Mouse (Mus musculus): ENCODE results near the gene Dad1. TPM values are rescaled to one million over a fixed set of nuclear protein-coding genes. Genes with fewer than 3 reads are reported as not detected.
A peak's percentile ranks its signal among the peaks of the same experiment; 100 is the strongest.

Gene Dad1
- polyA plus RNA-seq, 1 experiment from 2014 or later = 249 TPM

- H3K27ac ChIP-seq = no peak overlapping the region
- no peaks in the 10 kb centered on the region for H3K9me3 ChIP-seq
- no peak for DNase-seq (ENCODE audit: extremely low spot score, low spot score)
- WGBS = 88% methylated on average over 7 of the region's 7 CpGs
- H3K4me3 ChIP-seq = no peak overlapping the region
- no peaks in the 10 kb centered on the region; the same call in 1 of the 2 replicates for H3K27me3 ChIP-seq (ENCODE audit: poor library complexity, severe bottlenecking)
- H3K4me1 ChIP-seq = peaks cover 19% of the 10 kb centered on the region
- H3K36me3 ChIP-seq (replicated peaks) = no peaks in the 10 kb centered on the region
These were observed 34.1 kb downstream of the Dad1 start for GRCm38 (mm10) chr14:54219849-54220248.

DNA sequence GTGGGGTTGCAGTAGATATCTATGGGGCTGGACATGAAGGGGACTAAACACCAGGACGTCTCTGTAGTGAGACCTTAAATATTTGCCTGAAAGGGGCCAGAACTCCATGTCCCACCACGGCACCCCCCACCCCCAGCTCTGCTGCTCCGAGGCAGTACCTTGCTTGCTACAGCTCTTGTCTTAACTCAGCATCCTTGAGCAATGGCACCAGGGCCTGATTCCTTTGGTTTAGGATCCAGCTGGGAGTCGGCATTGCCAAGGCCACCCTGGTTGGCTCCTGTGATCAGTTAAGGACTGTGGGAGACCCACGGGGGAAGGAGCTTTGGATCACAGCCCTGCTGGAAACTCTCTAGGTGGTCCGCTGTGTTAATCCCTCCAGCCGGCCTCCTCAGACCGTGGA lies 34.6 kb downstream of the Dad1 start:
- DNase-seq (ENCODE audit: extremely low spot score, low spot score) = no peak
- 59% methylated on average over 8 of the region's 8 CpGs for WGBS
- no peaks in the 10 kb centered on the region for H3K36me3 ChIP-seq (replicated peaks)
- H3K4me3 ChIP-seq = no peak overlapping the region
- H3K27me3 ChIP-seq (ENCODE audit: poor library complexity, severe bottlenecking) = no peaks in the 10 kb centered on the region; the same call in 1 of the 2 replicates
- H3K4me1 ChIP-seq = peaks cover 13% of the 10 kb centered on the region
- H3K9me3 ChIP-seq = no peaks in the 10 kb centered on the region
- H3K27ac ChIP-seq = peak overlapping the region; percentile 44

- DNase-seq (ENCODE audit: extremely low spot score, low spot score) = no peak
- Histone ChIP-seq H3K27ac (no peak overlapping the region), H3K4me1 (peaks cover 12% of the 10 kb centered on the region), H3K9me3 (no peaks in the 10 kb centered on the region), H3K27me3 (ENCODE audit: poor library complexity, severe bottlenecking) (no peaks in the 10 kb centered on the region; the same call in 1 of the 2 replicates), H3K4me3 (no peak overlapping the region), H3K36me3 (replicated peaks) (no peaks in the 10 kb centered on the region)
- 82% methylated on average over 9 of the region's 9 CpGs for whole genome bisulfite sequencing
These were observed 35.2 kb downstream of the Dad1 start for GRCm38 (mm10) chr14:54218721-54219120.

GRCm38 (mm10) chr14:54218233-54218632 lies 35.7 kb downstream of the Dad1 start:
- Histone ChIP-seq H3K4me3 (no peak overlapping the region), H3K36me3 (replicated peaks) (no peaks in the 10 kb centered on the region), H3K4me1 (peaks cover 9% of the 10 kb centered on the region), H3K27ac (no peak overlapping the region), H3K27me3 (ENCODE audit: poor library complexity, severe bottlenecking) (no peaks in the 10 kb centered on the region; the same call in 1 of the 2 replicates), H3K9me3 (no peaks in the 10 kb centered on the region)
- no peak for DNase-seq (ENCODE audit: extremely low spot score, low spot score)
- WGBS = 96% methylated on average over 1 of the region's 1 CpGs

DNA sequence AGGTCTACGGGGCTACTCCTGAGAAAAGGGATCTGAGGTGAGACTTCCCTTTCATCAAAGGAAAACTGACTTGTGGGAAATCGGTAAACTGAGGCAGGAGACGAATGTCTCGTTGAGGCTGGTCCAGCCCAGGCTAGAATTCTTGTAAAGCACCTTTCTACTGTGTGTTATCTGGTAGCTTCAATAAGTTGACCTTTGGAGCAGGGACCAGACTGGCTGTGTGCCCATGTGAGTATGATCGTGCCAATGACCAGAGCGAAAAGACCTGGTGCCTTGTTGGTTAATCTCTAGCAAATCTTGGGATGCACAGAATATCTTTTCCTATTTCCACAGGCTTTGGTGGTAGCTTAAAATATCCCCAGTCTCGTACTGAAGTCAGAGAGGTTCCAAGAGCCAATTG lies 37.8 kb downstream of the Dad1 start:
- Histone ChIP-seq H3K4me1 (peaks cover 9% of the 10 kb centered on the region), H3K27ac (no peak overlapping the region), H3K36me3 (replicated peaks) (no peaks in the 10 kb centered on the region), H3K4me3 (no peak overlapping the region), H3K27me3 (ENCODE audit: poor library complexity, severe bottlenecking) (no peaks in the 10 kb centered on the region), H3K9me3 (no peaks in the 10 kb centered on the region)
- no peak for DNase-seq (ENCODE audit: extremely low spot score, low spot score)
- WGBS = 90% methylated on average over 7 of the region's 7 CpGs

GRCm38 (mm10) chr14:54214901-54215300 lies 39.0 kb downstream of the Dad1 start:
- DNase-seq (ENCODE audit: extremely low spot score, low spot score) = no peak
- H3K9me3 ChIP-seq = no peaks in the 10 kb centered on the region
- H3K4me3 ChIP-seq = no peak overlapping the region
- no peaks in the 10 kb centered on the region for H3K27me3 ChIP-seq (ENCODE audit: poor library complexity, severe bottlenecking)
- 78% methylated on average over 10 of the region's 10 CpGs for WGBS
- no peaks in the 10 kb centered on the region for H3K36me3 ChIP-seq (replicated peaks)
- peaks cover 9% of the 10 kb centered on the region for H3K4me1 ChIP-seq
- no peak overlapping the region for H3K27ac ChIP-seq

DNA sequence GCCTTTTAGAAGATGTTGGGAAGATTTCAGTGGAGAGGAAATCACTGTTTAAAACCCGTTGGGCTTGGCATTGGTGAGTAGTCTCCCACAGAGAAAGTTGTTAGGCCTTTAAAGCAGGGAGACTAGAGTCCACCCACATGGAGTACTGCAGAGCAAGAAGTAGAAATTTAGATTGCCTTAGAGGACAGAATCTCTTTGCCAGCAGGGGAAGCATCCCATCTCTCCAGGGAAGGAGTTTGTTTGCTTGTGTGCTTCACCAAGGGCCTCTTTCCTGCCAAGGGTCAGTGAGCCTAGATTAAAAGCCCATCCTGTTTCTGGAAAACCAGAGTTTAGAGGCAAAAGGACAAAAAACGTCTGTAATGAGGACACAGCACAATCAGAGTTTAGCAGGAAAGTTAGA lies 39.4 kb downstream of the Dad1 start:
- no peak overlapping the region for H3K4me3 ChIP-seq
- no peak overlapping the region for H3K27ac ChIP-seq
- H3K9me3 ChIP-seq = no peaks in the 10 kb centered on the region
- H3K27me3 ChIP-seq (ENCODE audit: poor library complexity, severe bottlenecking) = no peaks in the 10 kb centered on the region
- 38% methylated on average over 2 of the region's 2 CpGs for WGBS
- no peaks in the 10 kb centered on the region for H3K36me3 ChIP-seq (replicated peaks)
- no peak for DNase-seq (ENCODE audit: extremely low spot score, low spot score)
- H3K4me1 ChIP-seq = peaks cover 8% of the 10 kb centered on the region

DNA sequence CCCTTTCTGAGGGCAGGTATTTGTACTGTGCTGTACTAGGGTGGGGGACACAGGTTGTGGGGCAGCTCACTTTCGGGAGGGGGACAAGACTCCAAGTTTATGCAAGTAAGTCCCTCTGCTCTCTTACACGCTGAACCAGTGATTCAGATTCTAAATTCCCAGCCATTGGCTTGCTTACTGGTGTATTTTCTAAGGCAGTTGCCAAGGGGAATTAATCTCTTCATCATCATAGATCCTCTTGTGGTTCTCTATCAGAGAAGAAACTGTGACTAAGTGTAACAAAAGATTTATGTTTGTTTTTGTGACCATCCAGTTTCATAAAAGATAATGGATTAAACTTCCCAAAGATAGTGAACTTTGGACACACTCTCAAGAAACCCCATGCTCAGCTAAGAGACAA lies 40.2 kb downstream of the Dad1 start:
- 86% methylated on average over 2 of the region's 2 CpGs for WGBS
- H3K27ac ChIP-seq = no peak overlapping the region

DNA sequence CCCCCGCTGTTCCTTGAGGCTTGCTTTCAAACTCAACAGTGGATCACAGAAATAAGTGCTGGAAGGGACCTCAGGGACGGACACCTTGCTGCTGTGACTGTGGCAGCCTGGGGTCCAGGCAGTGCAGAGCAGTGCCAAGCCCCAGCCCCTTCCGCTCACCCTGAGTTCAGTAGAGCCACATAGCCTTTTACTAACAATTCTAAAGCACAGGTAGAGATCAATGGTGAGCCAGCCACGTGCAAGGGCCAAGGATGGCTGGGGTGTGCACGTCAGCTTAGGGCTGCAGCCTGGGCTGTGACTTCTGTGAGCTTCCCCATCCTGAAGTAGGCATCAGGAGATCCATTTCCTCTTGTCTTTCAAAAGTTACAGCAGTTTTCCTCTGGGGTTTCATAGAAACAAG lies 42.1 kb downstream of the Dad1 start:
- no peak for DNase-seq (ENCODE audit: extremely low spot score, low spot score)
- WGBS = 86% methylated on average over 5 of the region's 5 CpGs
- Histone ChIP-seq H3K36me3 (replicated peaks) (no peaks in the 10 kb centered on the region), H3K27ac (no peak overlapping the region), H3K27me3 (ENCODE audit: poor library complexity, severe bottlenecking) (no peaks in the 10 kb centered on the region), H3K4me1 (no peaks in the 10 kb centered on the region), H3K4me3 (no peak overlapping the region), H3K9me3 (no peaks in the 10 kb centered on the region)

More for the DNA sequence above, 40.2 kb downstream of the Dad1 start:
- Histone ChIP-seq H3K4me3 (no peak overlapping the region), H3K36me3 (replicated peaks) (no peaks in the 10 kb centered on the region), H3K27me3 (ENCODE audit: poor library complexity, severe bottlenecking) (no peaks in the 10 kb centered on the region), H3K9me3 (no peaks in the 10 kb centered on the region), H3K4me1 (0 out of 2 replicates have a peak, but pooled peaks cover 2% of the 10 kb centered on the region)
- no peak for DNase-seq (ENCODE audit: extremely low spot score, low spot score)

- Histone ChIP-seq H3K27ac (no peak overlapping the region), H3K27me3 (ENCODE audit: poor library complexity, severe bottlenecking) (no peaks in the 10 kb centered on the region), H3K4me3 (no peak overlapping the region), H3K4me1 (no peaks in the 10 kb centered on the region), H3K36me3 (replicated peaks) (no peaks in the 10 kb centered on the region), H3K9me3 (no peaks in the 10 kb centered on the region)
- no peak for DNase-seq (ENCODE audit: extremely low spot score, low spot score)
- WGBS = 90% methylated on average over 8 of the region's 8 CpGs
These were observed 42.7 kb downstream of the Dad1 start for GRCm38 (mm10) chr14:54211199-54211598.

- no peaks in the 10 kb centered on the region for H3K9me3 ChIP-seq
- no peak overlapping the region for H3K4me3 ChIP-seq
- H3K27ac ChIP-seq = no peak overlapping the region
- DNase-seq (ENCODE audit: extremely low spot score, low spot score) = no peak
- H3K4me1 ChIP-seq = no peaks in the 10 kb centered on the region
- no peaks in the 10 kb centered on the region for H3K36me3 ChIP-seq (replicated peaks)
- no peaks in the 10 kb centered on the region for H3K27me3 ChIP-seq (ENCODE audit: poor library complexity, severe bottlenecking)
- 94% methylated on average over 2 of the region's 2 CpGs for WGBS
These were observed 43.5 kb downstream of the Dad1 start for GRCm38 (mm10) chr14:54210401-54210800.

GRCm38 (mm10) chr14:54209932-54210331 lies 44.0 kb downstream of the Dad1 start:
- no peak overlapping the region for H3K27ac ChIP-seq
- no peaks in the 10 kb centered on the region for H3K9me3 ChIP-seq
- 86% methylated on average over 5 of the region's 5 CpGs for WGBS
- no peaks in the 10 kb centered on the region for H3K27me3 ChIP-seq (ENCODE audit: poor library complexity, severe bottlenecking)
- no peaks in the 10 kb centered on the region for H3K36me3 ChIP-seq (replicated peaks)
- no peak overlapping the region for H3K4me3 ChIP-seq
- H3K4me1 ChIP-seq = no peaks in the 10 kb centered on the region
- no peak for DNase-seq (ENCODE audit: extremely low spot score, low spot score)

DNA sequence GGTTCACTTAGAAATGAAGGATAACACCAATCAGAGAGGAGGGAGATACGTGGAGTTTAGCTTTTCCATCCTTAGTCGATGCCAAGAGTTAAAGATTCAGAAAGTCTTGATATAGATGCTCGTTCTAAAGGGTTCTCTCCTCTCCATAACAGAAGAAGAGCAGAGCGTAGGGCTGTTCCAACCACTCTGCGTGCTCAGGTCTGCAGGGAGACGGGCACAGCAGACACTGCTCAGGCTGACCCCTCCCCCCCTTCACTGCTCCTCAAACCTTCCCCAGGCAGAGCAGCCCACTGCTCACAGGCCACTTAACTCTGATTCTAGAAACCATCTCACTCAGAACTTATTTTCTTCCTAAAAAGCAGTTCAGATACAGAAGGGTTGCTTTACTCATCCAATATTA lies 45.2 kb downstream of the Dad1 start:
- Histone ChIP-seq H3K4me3 (no peak overlapping the region), H3K4me1 (no peaks in the 10 kb centered on the region), H3K27ac (no peak overlapping the region), H3K36me3 (replicated peaks) (no peaks in the 10 kb centered on the region), H3K27me3 (ENCODE audit: poor library complexity, severe bottlenecking) (no peaks in the 10 kb centered on the region), H3K9me3 (no peaks in the 10 kb centered on the region)
- DNase-seq (ENCODE audit: extremely low spot score, low spot score) = no peak
- 73% methylated on average over 6 of the region's 6 CpGs for WGBS

- no peak for DNase-seq (ENCODE audit: extremely low spot score, low spot score)
- no peaks in the 10 kb centered on the region for H3K9me3 ChIP-seq
- H3K4me1 ChIP-seq = no peaks in the 10 kb centered on the region
- WGBS = 83% methylated on average over 5 of the region's 5 CpGs
- no peak overlapping the region for H3K27ac ChIP-seq
- H3K4me3 ChIP-seq = no peak overlapping the region
- no peaks in the 10 kb centered on the region for H3K27me3 ChIP-seq (ENCODE audit: poor library complexity, severe bottlenecking)
- no peaks in the 10 kb centered on the region for H3K36me3 ChIP-seq (replicated peaks)
These were observed 46.0 kb downstream of the Dad1 start for GRCm38 (mm10) chr14:54207924-54208323.

Measured in forebrain, embryonic 10.5 days (tissue).